Mouse (Mus musculus) neural tube, embryonic 11.5 days (tissue): ENCODE measurements around the gene Xpo6. TPM values are rescaled to one million over a fixed set of nuclear protein-coding genes. Genes with fewer than 3 reads are reported as not detected.

ENCODE experiments used
- ATAC-seq: fragments of 200-750 bp; cut with Nextera tagmentation; 2 replicates; pipeline ENCODE4 v1.8.0; 2017; ENCODE audit warnings: moderate number of reproducible peaks, mild to moderate bottlenecking, moderate TSS enrichment, moderate library complexity; ENCODE audit not compliant: insufficient read depth, low FRiP score, low TSS enrichment
- DNase-seq: peaks from one replicate; pipeline ENCODE4 v3.0.0-alpha.2; 2015; ENCODE audit warnings: low spot score
- H3K27ac ChIP-seq: fragments of 300-500 bp; sonication (generic); 2 replicates; pipeline ENCODE4 v1.5.1; 2014; ENCODE audit warnings: low read depth, mild to moderate bottlenecking, low read length
- H3K27me3 ChIP-seq: fragments of 300-500 bp; sonication (generic); 2 replicates; pipeline ENCODE4 v1.6.1; 2014; ENCODE audit warnings: mild to moderate bottlenecking, low read length, mixed read lengths; ENCODE audit not compliant: control insufficient read depth, insufficient read depth
- H3K36me3 ChIP-seq: fragments of 300-500 bp; sonication (generic); 2 replicates; pipeline ENCODE4 v1.6.1; 2014; ENCODE audit warnings: mild to moderate bottlenecking, low read length, moderate library complexity, mixed read lengths; ENCODE audit not compliant: control insufficient read depth, insufficient read depth
- H3K4me1 ChIP-seq: fragments of 300-500 bp; sonication (generic); 2 replicates; pipeline ENCODE4 v1.6.1; 2014; ENCODE audit warnings: low read length, mixed read lengths; ENCODE audit not compliant: control insufficient read depth, insufficient read depth
- H3K4me2 ChIP-seq: fragments of 300-500 bp; sonication (generic); 2 replicates; pipeline ENCODE4 v1.6.1; 2014; ENCODE audit warnings: low read depth, mild to moderate bottlenecking, moderate library complexity
- H3K4me3 ChIP-seq: fragments of 300-500 bp; sonication (generic); 2 replicates; pipeline ENCODE4 v1.5.1; 2014; ENCODE audit warnings: low read depth, low read length
- H3K9ac ChIP-seq: fragments of 300-500 bp; sonication (generic); 2 replicates; pipeline ENCODE4 v1.6.1; 2014; ENCODE audit warnings: mild to moderate bottlenecking, low read length
- H3K9me3 ChIP-seq: fragments of 300-500 bp; sonication (generic); 2 replicates; pipeline ENCODE4 v1.6.1; 2016; ENCODE audit warnings: low read length; ENCODE audit not compliant: control insufficient read depth
- WGBS: fragments of 180-500 bp; shearing (Covaris S2); extraction: QIAGEN DNeasy Blood & Tissue Kit; methylation state at CpG from one replicate; pipeline ENCODE4 v1.1.7; 2014; 5-methylcytosine and 5-hydroxymethylcytosine counted together
- polyA plus RNA-seq: library from polyadenylated mRNA; unstranded; fragments of >200 nt; fragmentation: Nextera tagmentation; extraction: Ambion mirVana; gene quantifications from 2 replicates; pipeline ENCODE4 v1.2.1, GENCODE M21; 2014

The Xpo6 gene
- polyA plus RNA-seq = 70.0 and 72.9 TPM in 2 replicates

GRCm38 (mm10) chr7:126200178-126200996 is at the start of gene Xpo6:
Xpo6 (minus strand) TSS chr7:126200501.
- peaks cover 12% of the 10 kb centered on the region for H3K4me1 ChIP-seq
- WGBS = 2% methylated on average over 35 of the region's 57 CpGs
- peak within 1 kb of the TSS; percentile 93 for H3K4me3 ChIP-seq

DNA sequence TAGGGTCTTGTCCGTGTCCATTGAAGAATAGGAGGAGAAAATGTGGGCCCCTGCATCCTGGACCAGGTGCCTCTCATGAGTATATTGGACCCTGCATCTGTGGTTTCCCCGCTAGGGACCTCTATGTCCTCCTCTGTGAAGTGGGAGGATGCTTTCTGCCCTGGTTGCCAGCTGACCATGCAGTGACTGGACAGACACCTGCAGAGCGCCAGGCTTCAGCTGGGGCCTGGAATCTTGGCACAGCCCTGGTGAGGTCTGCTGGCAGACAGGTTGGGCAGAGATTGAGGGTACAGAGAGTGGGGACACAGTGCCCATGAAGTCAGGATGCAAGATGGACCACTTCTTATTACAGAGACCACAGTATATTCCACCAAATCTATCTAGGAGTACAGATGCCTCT is 49.7 kb upstream of the Xpo6 start:
- DNase-seq (no peak), ATAC-seq (no peak)
- 89% methylated on average over 3 of the region's 3 CpGs for WGBS
- no peak overlapping the region for H3K4me3 ChIP-seq
- H3K9ac ChIP-seq = no peak overlapping the region
- H3K27ac ChIP-seq = no peak overlapping the region
- H3K36me3 ChIP-seq = no peaks in the 10 kb centered on the region
- no peaks in the 10 kb centered on the region for H3K9me3 ChIP-seq
- no peak overlapping the region for H3K4me2 ChIP-seq
- no peaks in the 10 kb centered on the region for H3K27me3 ChIP-seq
- peaks cover 3% of the 10 kb centered on the region; the same call in 1 of the 2 replicates for H3K4me1 ChIP-seq

More at GRCm38 (mm10) chr7:126200178-126200996, at the start of gene Xpo6:
- Histone ChIP-seq H3K36me3 (no peaks in the 10 kb centered on the region), H3K9me3 (no peaks in the 10 kb centered on the region), H3K9ac (peak within 1 kb of the TSS; percentile 96), H3K27me3 (no peaks in the 10 kb centered on the region), H3K27ac (peak within 1 kb of the TSS; percentile 81), H3K4me2 (peak within 1 kb of the TSS; percentile 76)
- ATAC-seq = peak; percentile 98
- peak; percentile 98 for DNase-seq

DNA sequence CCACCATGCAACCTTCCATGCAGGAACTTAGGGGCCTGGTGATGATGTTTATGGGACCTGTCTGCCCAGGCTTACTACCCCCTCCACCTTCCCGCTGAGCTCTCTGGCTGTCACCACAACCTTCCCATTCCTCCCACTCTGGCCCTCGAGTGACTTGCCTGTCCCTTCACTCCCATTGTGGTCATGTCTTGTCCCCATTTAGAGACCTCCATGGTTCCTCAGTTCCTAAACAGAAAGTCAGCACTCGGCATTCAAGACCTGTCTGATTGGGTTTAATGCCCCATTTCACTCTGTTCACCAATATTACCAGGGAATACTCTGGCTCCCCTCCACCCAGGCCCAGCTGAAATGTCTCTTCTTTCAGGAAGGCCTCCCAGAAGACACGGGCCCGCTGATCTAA is 48.8 kb upstream of the Xpo6 start:
- no peak overlapping the region for H3K27ac ChIP-seq
- H3K9ac ChIP-seq = no peak overlapping the region
- H3K4me1 ChIP-seq = peaks cover 3% of the 10 kb centered on the region; the same call in 1 of the 2 replicates
- WGBS = 67% methylated on average over 5 of the region's 5 CpGs
- no peak for ATAC-seq
- no peaks in the 10 kb centered on the region for H3K9me3 ChIP-seq
- H3K4me2 ChIP-seq = no peak overlapping the region
- no peak for DNase-seq
- H3K4me3 ChIP-seq = no peak overlapping the region
- H3K36me3 ChIP-seq = no peaks in the 10 kb centered on the region
- H3K27me3 ChIP-seq = no peaks in the 10 kb centered on the region

GRCm38 (mm10) chr7:126248641-126249141 is 48.4 kb upstream of the Xpo6 start:
- DNase-seq (no peak), ATAC-seq (no peak)
- Histone ChIP-seq H3K4me2 (no peak overlapping the region), H3K36me3 (no peaks in the 10 kb centered on the region), H3K9me3 (no peaks in the 10 kb centered on the region), H3K27me3 (no peaks in the 10 kb centered on the region), H3K27ac (no peak overlapping the region), H3K4me3 (no peak overlapping the region), H3K9ac (peak overlapping the region; percentile 6; the same call in 1 of the 2 replicates), H3K4me1 (peaks cover 3% of the 10 kb centered on the region; the same call in 1 of the 2 replicates)
- 58% methylated on average over 17 of the region's 17 CpGs for WGBS

GRCm38 (mm10) chr7:126248088-126248487 is 47.8 kb upstream of the Xpo6 start:
- no peak overlapping the region for H3K4me3 ChIP-seq
- DNase-seq (no peak), ATAC-seq (no peak)
- H3K4me2 ChIP-seq = no peak overlapping the region
- no peaks in the 10 kb centered on the region for H3K27me3 ChIP-seq
- H3K4me1 ChIP-seq = peaks cover 3% of the 10 kb centered on the region; the same call in 1 of the 2 replicates
- no peaks in the 10 kb centered on the region for H3K9me3 ChIP-seq
- 4% methylated on average over 6 of the region's 6 CpGs for WGBS
- no peak overlapping the region for H3K27ac ChIP-seq
- no peaks in the 10 kb centered on the region for H3K36me3 ChIP-seq
- H3K9ac ChIP-seq = peak overlapping the region; percentile 6; the same call in 1 of the 2 replicates

DNA sequence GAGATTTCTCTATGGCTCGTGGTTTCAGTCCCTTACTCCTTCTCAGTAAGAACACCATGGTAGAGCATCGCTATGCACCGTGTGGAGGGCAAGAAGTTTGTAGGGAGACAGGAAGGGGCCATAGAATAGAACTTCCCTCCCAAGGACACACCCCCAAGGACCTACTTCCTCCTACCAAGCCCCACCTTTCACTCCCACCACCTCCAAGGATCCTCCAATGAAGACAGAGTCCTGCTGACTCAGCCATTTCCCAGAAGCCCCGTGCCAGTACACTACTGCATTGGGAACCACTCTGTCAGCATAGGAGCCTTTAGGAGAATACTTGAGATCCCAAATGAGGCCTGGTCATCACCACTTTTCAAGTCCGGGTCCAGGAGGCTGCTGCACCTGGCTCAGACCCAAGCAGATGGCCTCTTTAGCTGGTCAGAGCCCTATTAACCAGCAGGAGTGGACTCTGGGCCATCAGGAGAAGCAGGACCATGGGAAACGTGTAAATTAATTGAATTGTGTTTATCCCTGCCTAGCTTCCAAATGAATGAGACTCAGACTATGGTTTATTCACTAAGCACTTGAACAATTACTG is 44.0 kb upstream of the Xpo6 start:
- no peak for ATAC-seq
- 71% methylated on average over 6 of the region's 6 CpGs for WGBS
- no peaks in the 10 kb centered on the region for H3K9me3 ChIP-seq
- H3K27me3 ChIP-seq = no peaks in the 10 kb centered on the region
- no peak overlapping the region for H3K9ac ChIP-seq
- H3K4me2 ChIP-seq = no peak overlapping the region
- H3K27ac ChIP-seq = no peak overlapping the region
- peaks cover 3% of the 10 kb centered on the region; the same call in 1 of the 2 replicates for H3K4me1 ChIP-seq
- no peaks in the 10 kb centered on the region for H3K36me3 ChIP-seq
- H3K4me3 ChIP-seq = no peak overlapping the region
- no peak for DNase-seq

- H3K9ac ChIP-seq = no peak overlapping the region
Measured at GRCm38 (mm10) chr7:126240814-126241360, 40.6 kb upstream of the Xpo6 start.

GRCm38 (mm10) chr7:126236794-126237192 is 36.5 kb upstream of the Xpo6 start:
- DNase-seq = no peak
- H3K4me3 ChIP-seq = no peak overlapping the region
- H3K27me3 ChIP-seq = no peaks in the 10 kb centered on the region

More at GRCm38 (mm10) chr7:126240814-126241360, 40.6 kb upstream of the Xpo6 start:
- no peaks in the 10 kb centered on the region for H3K9me3 ChIP-seq
- H3K4me2 ChIP-seq = no peak overlapping the region
- no peaks in the 10 kb centered on the region for H3K27me3 ChIP-seq
- 78% methylated on average over 14 of the region's 14 CpGs for WGBS
- H3K36me3 ChIP-seq = no peaks in the 10 kb centered on the region
- ATAC-seq (no peak), DNase-seq (no peak)
- H3K27ac ChIP-seq = no peak overlapping the region
- H3K4me3 ChIP-seq = no peak overlapping the region
- no peaks in the 10 kb centered on the region for H3K4me1 ChIP-seq

More at GRCm38 (mm10) chr7:126236794-126237192, 36.5 kb upstream of the Xpo6 start:
- Histone ChIP-seq H3K9me3 (no peaks in the 10 kb centered on the region), H3K36me3 (no peaks in the 10 kb centered on the region), H3K4me1 (no peaks in the 10 kb centered on the region), H3K27ac (no peak overlapping the region), H3K9ac (no peak overlapping the region), H3K4me2 (no peak overlapping the region)
- ATAC-seq = no peak
- 82% methylated on average over 5 of the region's 5 CpGs for WGBS
